Mouse (Mus musculus): Measurements from ENCODE around the gene Tcf25.

Tcf25 gene

GRCm38 (mm10) chr8:123373403-123374238 lies at the start of gene Tcf25:
Gene Tcf25 (plus strand): TSS chr8:123373753.
- in situ Hi-C loops (cut with MboI): no loop called here

GRCm38 (mm10) chr8:123328552-123328951 lies 45.0 kb upstream of the Tcf25 start:
- in situ Hi-C loops (cut with MboI): no loop called here

- in situ Hi-C loops (cut with MboI): no loop called here
These were observed 44.2 kb upstream of the Tcf25 start for GRCm38 (mm10) chr8:123329350-123329749.

GRCm38 (mm10) chr8:123329961-123330360 lies 43.6 kb upstream of the Tcf25 start:
- in situ Hi-C loops (cut with MboI): no loop called here

DNA sequence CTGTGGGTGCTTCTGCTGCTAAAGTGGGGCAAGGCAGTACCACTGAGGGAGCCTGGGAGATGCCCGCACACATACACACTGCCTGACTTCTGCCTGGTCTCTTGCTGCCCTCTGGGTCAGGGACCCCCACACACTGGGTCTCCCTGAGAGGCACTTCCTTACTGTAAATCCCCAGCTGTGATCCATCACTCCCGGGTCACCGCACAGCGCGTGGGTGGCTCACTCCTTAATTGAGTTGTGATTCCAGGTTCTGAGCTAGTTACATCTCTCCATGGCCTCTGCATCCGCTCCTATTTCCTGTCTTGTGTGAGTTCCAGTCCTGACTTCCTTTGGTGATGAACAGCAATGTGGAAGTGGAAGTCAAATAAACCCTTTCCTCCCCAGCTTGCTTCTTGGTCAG lies 42.9 kb upstream of the Tcf25 start:
- in situ Hi-C loops (cut with MboI): no loop called here

DNA sequence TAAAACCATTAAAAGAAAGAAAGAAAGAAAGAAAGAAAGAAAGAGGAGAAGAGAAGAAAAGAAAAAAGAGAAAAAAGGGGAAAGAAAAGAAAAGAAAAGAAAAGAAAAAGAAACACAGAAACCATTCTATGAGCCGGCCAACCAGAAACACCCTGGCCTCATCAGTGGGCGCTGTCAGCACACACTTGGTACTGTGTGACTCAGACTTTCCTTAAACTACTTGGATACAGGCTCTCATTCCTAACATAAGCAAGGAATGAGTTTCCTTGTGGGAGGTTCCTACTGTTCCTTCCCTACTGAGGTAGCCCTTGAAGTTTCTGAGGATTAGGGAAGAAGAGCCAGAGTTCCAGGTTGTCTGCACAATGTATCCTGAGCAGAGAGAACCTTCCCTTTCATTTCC lies 42.3 kb upstream of the Tcf25 start:
- in situ Hi-C loops (cut with MboI): no loop called here

- in situ Hi-C loops (cut with MboI): no loop called here
These were observed 41.7 kb upstream of the Tcf25 start for GRCm38 (mm10) chr8:123331810-123332209.

DNA sequence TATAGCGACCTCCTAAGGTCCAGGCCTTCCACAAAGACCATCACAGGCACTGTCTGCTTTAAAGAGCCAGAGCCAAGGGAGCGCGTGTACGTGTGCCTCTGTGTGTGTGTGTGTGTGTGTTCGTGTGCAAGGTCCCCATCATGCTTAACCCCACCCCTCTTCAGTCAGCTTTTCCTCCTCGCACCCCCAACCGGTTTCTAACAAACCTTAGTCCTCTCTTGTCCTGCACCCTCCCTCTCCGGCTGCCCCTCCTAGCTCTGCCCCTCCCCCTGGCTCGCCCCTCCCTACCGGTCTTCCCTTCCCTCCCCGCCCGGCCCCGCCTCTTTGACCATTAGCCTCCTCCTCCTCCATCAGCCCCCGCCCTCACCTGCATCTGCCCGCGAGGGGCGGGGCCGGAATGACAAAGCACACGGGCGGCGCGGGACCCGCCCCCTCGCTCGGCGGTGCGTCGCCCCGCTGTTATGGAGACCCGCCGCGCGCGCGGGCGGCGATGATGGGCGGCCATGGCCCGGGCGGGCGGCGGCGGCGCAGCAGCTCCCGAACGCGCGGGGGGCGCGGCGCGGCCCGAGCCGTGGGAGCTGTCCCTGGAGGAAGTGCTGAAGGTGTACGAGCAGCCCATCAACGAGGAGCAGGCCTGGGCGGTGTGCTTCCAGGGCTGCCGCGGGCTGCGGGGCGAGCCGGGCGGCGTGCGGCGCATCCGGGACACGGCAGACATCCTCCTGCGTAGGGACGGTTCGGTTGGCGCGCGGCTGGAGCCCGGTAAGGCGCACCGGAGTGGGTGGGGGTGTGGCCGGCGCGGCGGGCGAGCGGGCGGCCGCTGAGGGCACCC lies 41.1 kb upstream of the Tcf25 start, which contains the start of gene Spire2:
Spire2 (plus strand) TSS at position 452 of the 829 bp plus-strand sequence.
- in situ Hi-C loops (cut with MboI): no loop called here

- in situ Hi-C loops (cut with MboI): no loop called here
These were observed 40.4 kb upstream of the Tcf25 start for GRCm38 (mm10) chr8:123333091-123333587.

- in situ Hi-C loops (cut with MboI): no loop called here
These were observed 39.7 kb upstream of the Tcf25 start for GRCm38 (mm10) chr8:123333864-123334263.

GRCm38 (mm10) chr8:123334467-123334866 lies 39.1 kb upstream of the Tcf25 start:
- in situ Hi-C loops (cut with MboI): no loop called here

DNA sequence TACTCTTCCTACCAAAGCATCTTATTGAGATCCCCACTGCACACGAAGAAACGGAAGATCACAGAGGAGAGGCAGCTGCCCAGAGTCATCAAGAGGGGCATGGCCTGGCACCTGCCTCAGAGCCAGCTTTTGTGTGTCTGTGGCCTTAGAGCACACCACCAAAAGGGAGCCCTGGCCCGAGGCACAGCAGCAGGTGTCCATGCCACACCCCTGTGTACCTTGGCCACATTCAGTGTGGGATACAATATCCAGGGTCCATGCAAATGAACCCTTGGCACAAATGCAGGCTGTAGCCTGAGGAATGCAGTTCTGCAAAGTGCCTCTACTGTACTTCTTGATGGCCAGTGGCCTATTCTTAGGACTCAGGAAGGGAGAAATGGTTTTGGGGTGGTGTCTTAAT lies 36.1 kb upstream of the Tcf25 start:
- in situ Hi-C loops (cut with MboI): no loop called here

DNA sequence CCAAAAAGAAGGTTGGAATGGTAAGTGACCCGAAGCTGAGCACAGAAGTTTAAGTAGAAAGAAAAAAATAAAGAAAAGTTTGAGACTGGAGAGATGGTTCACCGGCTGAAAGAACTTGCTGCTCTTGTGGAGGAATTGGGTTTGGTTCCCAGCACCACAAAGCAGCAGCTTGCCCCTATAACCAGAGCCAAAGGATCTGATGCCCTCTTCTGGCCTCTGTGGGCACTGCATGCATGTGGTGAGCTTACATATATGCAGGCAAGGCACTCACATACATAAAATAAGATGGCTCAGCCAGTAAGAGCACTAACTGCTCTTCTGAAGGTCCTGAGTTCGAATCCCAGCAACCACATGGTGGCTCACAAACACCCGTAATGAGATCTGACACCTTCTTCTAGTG lies 33.5 kb upstream of the Tcf25 start:
- in situ Hi-C loops (cut with MboI): no loop called here

GRCm38 (mm10) chr8:123341040-123342015 lies 32.2 kb upstream of the Tcf25 start:
- in situ Hi-C loops (cut with MboI): no loop called here

DNA sequence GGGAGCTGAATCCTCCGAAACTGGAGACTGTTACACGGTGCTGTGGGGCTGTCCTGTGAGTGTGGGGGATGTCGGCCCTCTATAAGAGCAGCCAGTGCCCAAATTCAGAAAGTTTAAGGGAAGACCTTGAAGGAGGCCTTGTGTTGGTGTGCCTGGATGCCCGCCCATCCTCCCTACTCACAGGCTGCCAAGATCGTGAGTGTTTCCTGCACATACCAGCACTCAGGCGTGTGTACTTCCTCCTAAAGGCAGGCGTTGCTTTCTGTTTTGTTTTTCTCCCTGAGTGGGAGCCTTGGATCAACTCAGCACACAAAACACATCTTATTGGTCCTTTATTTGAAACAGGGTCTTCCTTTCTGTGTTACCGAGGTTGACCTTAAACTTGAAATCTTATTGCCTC lies 31.3 kb upstream of the Tcf25 start:
- in situ Hi-C loops (cut with MboI): no loop called here

DNA sequence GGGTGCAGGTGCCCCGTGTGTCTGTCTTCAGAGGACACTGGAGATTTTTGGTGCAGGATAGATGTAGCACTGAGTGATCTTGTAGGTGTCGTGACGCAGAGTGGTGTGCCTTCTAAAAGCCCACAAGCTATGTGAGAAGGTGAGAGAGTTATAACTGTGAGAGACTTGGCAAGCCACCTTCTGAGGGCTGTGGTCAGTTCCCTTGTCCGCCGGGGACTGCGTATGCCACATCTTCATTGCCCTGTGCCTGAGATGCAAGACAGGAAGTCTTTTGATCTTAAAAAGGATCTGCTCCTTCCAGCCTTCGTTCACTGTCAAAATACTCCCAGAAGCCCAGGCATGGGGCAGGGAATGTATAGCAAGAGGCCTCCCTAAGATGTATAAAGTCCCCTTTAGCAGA lies 30.6 kb upstream of the Tcf25 start:
- in situ Hi-C loops (cut with MboI): no loop called here

DNA sequence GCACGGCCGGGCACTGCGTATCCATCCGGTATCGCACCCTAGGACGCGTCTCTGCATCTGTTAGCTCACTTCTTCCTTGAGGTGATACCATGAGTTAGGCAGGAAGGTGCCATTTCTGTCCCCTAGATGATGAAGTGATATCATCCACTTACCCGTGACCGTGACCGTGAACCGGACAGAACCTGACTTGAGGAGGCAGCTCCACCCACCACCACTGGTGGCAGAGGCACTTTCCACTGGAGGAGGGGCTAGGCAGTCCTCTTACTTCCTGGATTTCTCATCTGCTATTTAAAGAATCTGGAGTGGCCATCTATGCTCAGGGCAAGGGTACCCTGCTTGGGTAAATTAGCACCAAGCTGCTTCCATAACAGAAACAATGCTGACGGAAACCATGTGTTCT lies 30.1 kb upstream of the Tcf25 start:
- in situ Hi-C loops (cut with MboI): no loop called here

GRCm38 (mm10) chr8:123345135-123345534 lies 28.4 kb upstream of the Tcf25 start:
- in situ Hi-C loops (cut with MboI): no loop called here

DNA sequence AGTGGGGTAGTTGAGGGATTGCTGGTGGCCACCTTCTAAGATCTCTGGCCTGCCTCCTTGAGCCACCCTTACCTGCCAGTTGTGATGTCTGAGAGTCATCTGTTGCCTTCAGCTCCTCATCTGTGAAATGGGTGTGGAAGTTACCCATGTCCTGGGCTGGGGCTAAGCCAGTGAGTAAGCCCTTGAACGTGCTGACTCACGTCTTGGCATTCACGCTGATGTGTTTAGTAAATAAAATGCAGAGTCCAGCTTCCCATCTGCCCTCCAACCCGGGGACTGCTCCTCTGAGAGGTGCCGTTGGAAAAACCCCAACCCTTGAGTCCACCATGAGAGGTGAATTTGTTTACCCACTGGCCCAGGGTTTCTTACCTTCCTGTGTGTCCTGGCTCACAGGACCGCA lies 27.7 kb upstream of the Tcf25 start:
- in situ Hi-C loops (cut with MboI): no loop called here

GRCm38 (mm10) chr8:123347293-123347692 lies 26.3 kb upstream of the Tcf25 start:
- in situ Hi-C loops (cut with MboI): no loop called here

GRCm38 (mm10) chr8:123348237-123348843 lies 25.2 kb upstream of the Tcf25 start:
- in situ Hi-C loops (cut with MboI): no loop called here
